Mouse (Mus musculus) stomach, embryonic 14.5 days (tissue): ENCODE measurements around the gene Camkk1. TPM values are rescaled to one million over a fixed set of nuclear protein-coding genes. Genes with fewer than 3 reads are reported as not detected.

ENCODE experiments used
- ATAC-seq: fragments of 200-750 bp; cut with Nextera tagmentation; 2 replicates; pipeline ENCODE4 v1.8.0; 2017; ENCODE audit warnings: low read depth, moderate TSS enrichment; ENCODE audit not compliant: insufficient number of reproducible peaks, insufficient read depth, low FRiP score
- H3K27ac ChIP-seq: fragments of 300-500 bp; sonication (generic); 2 replicates; pipeline ENCODE4 v1.5.1; 2014; ENCODE audit warnings: mild to moderate bottlenecking, low read length, moderate library complexity, mixed read lengths
- H3K27me3 ChIP-seq: fragments of 300-500 bp; sonication (generic); 2 replicates; pipeline ENCODE4 v1.6.1; 2014; ENCODE audit warnings: low read length, control low read depth, mixed read lengths; ENCODE audit not compliant: control insufficient read depth, insufficient read depth
- H3K36me3 ChIP-seq: fragments of 300-500 bp; sonication (generic); 2 replicates; pipeline ENCODE4 v1.6.1; 2014; ENCODE audit warnings: mild to moderate bottlenecking, control low read depth, low read length, moderate library complexity, mixed read lengths; ENCODE audit not compliant: control insufficient read depth, insufficient read depth
- H3K4me1 ChIP-seq: fragments of 300-500 bp; sonication (generic); 2 replicates; pipeline ENCODE4 v1.6.1; 2014; ENCODE audit warnings: low read length, control low read depth, mixed read lengths; ENCODE audit not compliant: control insufficient read depth, insufficient read depth
- H3K4me2 ChIP-seq: fragments of 300-500 bp; sonication (generic); replicated peaks from 2 replicates; pipeline ENCODE4 v1.6.1; 2014; ENCODE audit warnings: low read depth, low read length, control low read depth
- H3K4me3 ChIP-seq: fragments of 300-500 bp; sonication (generic); 2 replicates; pipeline ENCODE4 v1.5.1; 2014; ENCODE audit warnings: low read depth, low read length, control low read depth
- H3K9ac ChIP-seq: fragments of 300-500 bp; sonication (generic); replicated peaks from 2 replicates; pipeline ENCODE4 v1.6.1; 2014; ENCODE audit warnings: low read depth, mild to moderate bottlenecking, control low read depth, low read length, moderate library complexity, mixed read lengths
- H3K9me3 ChIP-seq: fragments of 300-500 bp; sonication (generic); 2 replicates; pipeline ENCODE4 v1.6.1; 2016; ENCODE audit warnings: low read depth, low read length, control low read depth; ENCODE audit not compliant: control insufficient read depth
- WGBS: fragments of 180-500 bp; shearing (Covaris S2); extraction: QIAGEN DNeasy Blood & Tissue Kit; methylation state at CpG from one replicate; pipeline ENCODE4 v1.1.7; 2014; 5-methylcytosine and 5-hydroxymethylcytosine counted together
- polyA plus RNA-seq: library from polyadenylated mRNA; unstranded; fragments of >200 nt; fragmentation: Nextera tagmentation; extraction: Ambion mirVana; gene quantifications from 2 replicates; pipeline ENCODE4 v1.2.1, GENCODE M21; 2014

Camkk1 gene
- polyA plus RNA-seq, 1 experiment from 2014 or later: 5.0 TPM

GRCm38 (mm10) chr11:72990688-72991087 is 28.1 kb upstream of the Camkk1 start:
- H3K9me3 ChIP-seq: no peaks in the 10 kb centered on the region
- no peak overlapping the region for H3K4me2 ChIP-seq
- no peak overlapping the region for H3K27ac ChIP-seq
- no peak overlapping the region for H3K9ac ChIP-seq
- H3K36me3 ChIP-seq: no peaks in the 10 kb centered on the region
- no peak overlapping the region for H3K4me3 ChIP-seq
- ATAC-seq: no peak
- no peaks in the 10 kb centered on the region for H3K27me3 ChIP-seq
- WGBS: 82% methylated on average over 9 of the region's 9 CpGs
- H3K4me1 ChIP-seq: peaks cover 22% of the 10 kb centered on the region

GRCm38 (mm10) chr11:72991961-72992360 is 26.8 kb upstream of the Camkk1 start:
- Histone ChIP-seq H3K9me3 (no peaks in the 10 kb centered on the region), H3K4me2 (no peak overlapping the region), H3K9ac (no peak overlapping the region), H3K27ac (peak overlapping the region; percentile 71), H3K4me1 (peaks cover 21% of the 10 kb centered on the region), H3K27me3 (no peaks in the 10 kb centered on the region), H3K4me3 (no peak overlapping the region), H3K36me3 (no peaks in the 10 kb centered on the region)
- peak; percentile 81; the same call in 1 of the 2 replicates for ATAC-seq
- WGBS: 32% methylated on average over 9 of the region's 9 CpGs

GRCm38 (mm10) chr11:72996346-72996745 is 22.5 kb upstream of the Camkk1 start:
- no peak overlapping the region for H3K9ac ChIP-seq
- H3K9me3 ChIP-seq: no peaks in the 10 kb centered on the region
- 89% methylated on average over 6 of the region's 6 CpGs for WGBS
- no peak overlapping the region for H3K27ac ChIP-seq
- no peaks in the 10 kb centered on the region for H3K27me3 ChIP-seq
- no peak for ATAC-seq
- H3K4me3 ChIP-seq: no peak overlapping the region
- no peak overlapping the region for H3K4me2 ChIP-seq
- peaks cover 17% of the 10 kb centered on the region for H3K4me1 ChIP-seq
- no peaks in the 10 kb centered on the region for H3K36me3 ChIP-seq

- Histone ChIP-seq H3K27ac (no peak overlapping the region), H3K9ac (no peak overlapping the region), H3K36me3 (no peaks in the 10 kb centered on the region), H3K4me3 (no peak overlapping the region), H3K4me1 (peaks cover 15% of the 10 kb centered on the region), H3K4me2 (no peak overlapping the region), H3K9me3 (no peaks in the 10 kb centered on the region), H3K27me3 (no peaks in the 10 kb centered on the region)
- no peak for ATAC-seq
- WGBS: 94% methylated on average over 2 of the region's 2 CpGs
These were observed 22.0 kb upstream of the Camkk1 start for GRCm38 (mm10) chr11:72996781-72997180.

- ATAC-seq: no peak
- Histone ChIP-seq H3K4me1 (peaks cover 7% of the 10 kb centered on the region), H3K27ac (no peak overlapping the region), H3K9me3 (no peaks in the 10 kb centered on the region), H3K4me3 (no peak overlapping the region), H3K36me3 (no peaks in the 10 kb centered on the region), H3K27me3 (no peaks in the 10 kb centered on the region), H3K4me2 (no peak overlapping the region), H3K9ac (no peak overlapping the region)
- WGBS: 57% methylated on average over 13 of the region's 13 CpGs
These were observed 21.1 kb upstream of the Camkk1 start for GRCm38 (mm10) chr11:72997529-72998326.

GRCm38 (mm10) chr11:72998771-72999170 is 20.0 kb upstream of the Camkk1 start, which contains the start of gene P2rx1:
P2rx1 (plus strand) TSS chr11:72999103.
- H3K27ac ChIP-seq: no peak within 1 kb of the TSS

GRCm38 (mm10) chr11:73001029-73001428 is 17.8 kb upstream of the Camkk1 start:
- Histone ChIP-seq H3K9ac (no peak overlapping the region), H3K4me1 (peaks cover 4% of the 10 kb centered on the region; the same call in 1 of the 2 replicates), H3K27ac (no peak overlapping the region), H3K9me3 (no peaks in the 10 kb centered on the region), H3K27me3 (no peaks in the 10 kb centered on the region), H3K4me2 (no peak overlapping the region), H3K36me3 (no peaks in the 10 kb centered on the region), H3K4me3 (no peak overlapping the region)
- 0 out of 2 replicates have a peak, but pooled peaks have one; percentile 53 for ATAC-seq
- WGBS: 11% methylated on average over 6 of the region's 6 CpGs

More at GRCm38 (mm10) chr11:72998771-72999170, 20.0 kb upstream of the Camkk1 start, which contains the start of gene P2rx1:
- Histone ChIP-seq H3K4me2 (no peak within 1 kb of the TSS), H3K9ac (no peak within 1 kb of the TSS), H3K36me3 (no peaks in the 10 kb centered on the region), H3K9me3 (no peaks in the 10 kb centered on the region), H3K4me1 (peaks cover 4% of the 10 kb centered on the region; the same call in 1 of the 2 replicates), H3K27me3 (no peaks in the 10 kb centered on the region), H3K4me3 (no peak within 1 kb of the TSS)
- 33% methylated on average over 8 of the region's 8 CpGs for WGBS
- ATAC-seq: peak; percentile 43; the same call in 1 of the 2 replicates

- Histone ChIP-seq H3K4me3 (no peak overlapping the region), H3K9me3 (no peaks in the 10 kb centered on the region), H3K36me3 (no peaks in the 10 kb centered on the region), H3K27ac (no peak overlapping the region), H3K4me1 (no peaks in the 10 kb centered on the region), H3K4me2 (no peak overlapping the region), H3K27me3 (no peaks in the 10 kb centered on the region), H3K9ac (no peak overlapping the region)
- WGBS: 5% methylated on average over 2 of the region's 2 CpGs
- ATAC-seq: no peak
These were observed 12.4 kb upstream of the Camkk1 start for GRCm38 (mm10) chr11:73006377-73006776.
